Mouse (Mus musculus): ENCODE measurements around the gene Maz. TPM values are rescaled to one million over a fixed set of nuclear protein-coding genes. Genes with fewer than 3 reads are reported as not detected.

Gene Maz
- total and polyA plus RNA-seq, 3 experiments = 234 to 540 TPM; not detected in 1

- TF ChIP-seq POLR2AphosphoS5 (IDR thresholded peaks at IDR 0.05; ENCODE audit: borderline replicate concordance, low read depth, low read length) (no peak), EP300 (IDR thresholded peaks at IDR 0.05; ENCODE audit: low read depth in 1 of 2, low read length in 2 of 2) (no peak), BHLHE40 (IDR thresholded peaks at IDR 0.05; ENCODE audit: borderline replicate concordance, low read depth, low read length) (no peak)
- no peak overlapping the region for H3K4me3 ChIP-seq (ENCODE audit: control insufficient read depth in 1 of 2, insufficient read depth in 1 of 2, low read depth in 2 of 2, low read length in 2 of 2)
- no peaks in the 10 kb centered on the region for H3K27me3 ChIP-seq (ENCODE audit: control insufficient read depth in 1 of 2, insufficient read depth in 2 of 2, low read length in 2 of 2)
- no peaks in the 10 kb centered on the region for H3K79me2 ChIP-seq (ENCODE audit: control insufficient read depth, insufficient read depth, low read length, poor library complexity)
- peaks cover 0 to 5% of the 10 kb centered on the region in 2 experiments; a peak in 1 of 4 replicates for H3K4me1 ChIP-seq (ENCODE audit: control insufficient read depth in 1 of 2, insufficient read depth in 2 of 2, low read length in 2 of 2)
- DNase-seq (ENCODE audit: low read depth, low spot score) = no peak
- no peak overlapping the region for H3K9ac ChIP-seq (ENCODE audit: control insufficient read depth, low read depth, low read length, poor library complexity, severe bottlenecking)
- no peak overlapping the region for H3K27ac ChIP-seq (ENCODE audit: control insufficient read depth, low read depth, low read length)
- H3K9me3 ChIP-seq (replicated peaks; ENCODE audit: insufficient read depth, low read length) = no peaks in the 10 kb centered on the region
- H3K36me3 ChIP-seq (ENCODE audit: control insufficient read depth in 1 of 2, insufficient read depth in 2 of 2, low read length in 2 of 2) = peaks cover 0 to 2% of the 10 kb centered on the region in 2 experiments; a peak in 2 of 4 replicates
These were observed 49.4 kb upstream of the Maz start for GRCm38 (mm10) chr7:127076188-127076587.

GRCm38 (mm10) chr7:127073221-127073620 lies 46.4 kb upstream of the Maz start:
- no peak for TF ChIP-seq USF2 (IDR thresholded peaks at IDR 0.05; ENCODE audit: borderline replicate concordance in 1 of 2, insufficient read depth in 1 of 2, low read depth in 1 of 2, low read length in 2 of 2)
- no peak for DNase-seq (ENCODE audit: low read depth, low spot score)
- Histone ChIP-seq H3K27ac (ENCODE audit: control insufficient read depth, low read depth, low read length) (no peak overlapping the region), H3K4me3 (ENCODE audit: control insufficient read depth in 1 of 2, insufficient read depth in 1 of 2, low read depth in 2 of 2, low read length in 2 of 2) (no peak overlapping the region), H3K36me3 (ENCODE audit: control insufficient read depth in 1 of 2, insufficient read depth in 2 of 2, low read length in 2 of 2) (peaks cover 0 to 2% of the 10 kb centered on the region in 2 experiments; a peak in 2 of 4 replicates), H3K27me3 (ENCODE audit: control insufficient read depth in 1 of 2, insufficient read depth in 2 of 2, low read length in 2 of 2) (no peaks in the 10 kb centered on the region), H3K9ac (ENCODE audit: control insufficient read depth, low read depth, low read length, poor library complexity, severe bottlenecking) (no peak overlapping the region), H3K79me2 (ENCODE audit: control insufficient read depth, insufficient read depth, low read length, poor library complexity) (no peaks in the 10 kb centered on the region), H3K4me1 (ENCODE audit: control insufficient read depth in 1 of 2, insufficient read depth in 2 of 2, low read length in 2 of 2) (no peaks in the 10 kb centered on the region), H3K9me3 (replicated peaks; ENCODE audit: insufficient read depth, low read length) (no peaks in the 10 kb centered on the region)

GRCm38 (mm10) chr7:127070871-127071413 lies 44.1 kb upstream of the Maz start:
- no peaks in the 10 kb centered on the region for H3K27me3 ChIP-seq (ENCODE audit: control insufficient read depth in 1 of 2, insufficient read depth in 2 of 2, low read length in 2 of 2)
- H3K9ac ChIP-seq (ENCODE audit: control insufficient read depth, low read depth, low read length, poor library complexity, severe bottlenecking) = no peak overlapping the region
- no peak for TF ChIP-seq MYB (IDR thresholded peaks at IDR 0.05; ENCODE audit: low read depth, low read length)
- 0 out of 2 replicates have a peak, but pooled peaks have one; percentile 22 for TF ChIP-seq SIN3A (IDR thresholded peaks at IDR 0.05; ENCODE audit: low read length)
- no peak for DNase-seq (ENCODE audit: low read depth, low spot score)
- no peaks in the 10 kb centered on the region for H3K79me2 ChIP-seq (ENCODE audit: control insufficient read depth, insufficient read depth, low read length, poor library complexity)
- no peaks in the 10 kb centered on the region for H3K9me3 ChIP-seq (replicated peaks; ENCODE audit: insufficient read depth, low read length)
- no peak overlapping the region for H3K27ac ChIP-seq (ENCODE audit: control insufficient read depth, low read depth, low read length)
- H3K36me3 ChIP-seq (ENCODE audit: control insufficient read depth in 1 of 2, insufficient read depth in 2 of 2, low read length in 2 of 2) = peaks cover 0 to 4% of the 10 kb centered on the region in 2 experiments; a peak in 2 of 4 replicates
- no peak overlapping the region for H3K4me3 ChIP-seq (ENCODE audit: control insufficient read depth in 1 of 2, insufficient read depth in 1 of 2, low read depth in 2 of 2, low read length in 2 of 2)
- H3K4me1 ChIP-seq (ENCODE audit: control insufficient read depth in 1 of 2, insufficient read depth in 2 of 2, low read length in 2 of 2) = no peaks in the 10 kb centered on the region

GRCm38 (mm10) chr7:127066317-127066716 lies 39.5 kb upstream of the Maz start:
- H3K4me1 ChIP-seq (ENCODE audit: control insufficient read depth in 1 of 2, insufficient read depth in 2 of 2, low read length in 2 of 2) = no peaks in the 10 kb centered on the region
- no peak overlapping the region for H3K9ac ChIP-seq (ENCODE audit: control insufficient read depth, low read depth, low read length, poor library complexity, severe bottlenecking)
- peaks cover 0 to 4% of the 10 kb centered on the region in 2 experiments; a peak in 2 of 4 replicates for H3K36me3 ChIP-seq (ENCODE audit: control insufficient read depth in 1 of 2, insufficient read depth in 2 of 2, low read length in 2 of 2)
- H3K27ac ChIP-seq (ENCODE audit: control insufficient read depth, low read depth, low read length) = no peak overlapping the region
- no peak for DNase-seq (ENCODE audit: low read depth, low spot score)
- H3K4me3 ChIP-seq (ENCODE audit: control insufficient read depth in 1 of 2, insufficient read depth in 1 of 2, low read depth in 2 of 2, low read length in 2 of 2) = no peak overlapping the region
- H3K79me2 ChIP-seq (ENCODE audit: control insufficient read depth, insufficient read depth, low read length, poor library complexity) = no peaks in the 10 kb centered on the region
- H3K27me3 ChIP-seq (ENCODE audit: control insufficient read depth in 1 of 2, insufficient read depth in 2 of 2, low read length in 2 of 2) = no peaks in the 10 kb centered on the region
- no peaks in the 10 kb centered on the region for H3K9me3 ChIP-seq (replicated peaks; ENCODE audit: insufficient read depth, low read length)
- TF ChIP-seq ZMIZ1 (IDR thresholded peaks at IDR 0.05; ENCODE audit: low read depth, low read length) = no peak
- TF ChIP-seq E2F4 (IDR thresholded peaks at IDR 0.05; ENCODE audit: borderline replicate concordance, low read depth, low read length) = no peak
- TF ChIP-seq SMC3 (IDR thresholded peaks at IDR 0.05; ENCODE audit: low read depth, low read length) = no peak
- TF ChIP-seq RCOR1 (IDR thresholded peaks at IDR 0.05; ENCODE audit: low read depth, low read length) = no peak
- no peak for TF ChIP-seq GATA1 (IDR thresholded peaks at IDR 0.05; ENCODE audit: low read depth, low read length)
- no peak for TF ChIP-seq CHD1 (IDR thresholded peaks at IDR 0.05; ENCODE audit: low read depth, low read length)
- TF ChIP-seq BHLHE40 (IDR thresholded peaks at IDR 0.05; ENCODE audit: borderline replicate concordance, low read depth, low read length) = no peak
- TF ChIP-seq EP300 (IDR thresholded peaks at IDR 0.05; ENCODE audit: low read depth in 1 of 2, low read length in 2 of 2) = no peak
- no peak for TF ChIP-seq CHD2 (IDR thresholded peaks at IDR 0.05; ENCODE audit: low read length)
- TF ChIP-seq ZKSCAN1 (IDR thresholded peaks at IDR 0.05; ENCODE audit: low read depth, low read length) = no peak
- TF ChIP-seq SIN3A (IDR thresholded peaks at IDR 0.05; ENCODE audit: low read length) = no peak
- TF ChIP-seq CTCF (IDR thresholded peaks at IDR 0.05 in 2 of 3, conservative IDR thresholded peaks at IDR 0.05 in 1 of 3; ENCODE audit: control insufficient read depth in 1 of 3, insufficient read depth in 1 of 3, low read depth in 2 of 3, low read length in 3 of 3, poor library complexity in 1 of 3, severe bottlenecking in 1 of 3) = no peak
- TF ChIP-seq GABPA (IDR thresholded peaks at IDR 0.05; ENCODE audit: low read depth, low read length) = no peak
- TF ChIP-seq POLR2AphosphoS5 (IDR thresholded peaks at IDR 0.05; ENCODE audit: borderline replicate concordance, low read depth, low read length) = no peak
- no peak for TF ChIP-seq NRF1 (IDR thresholded peaks at IDR 0.05; ENCODE audit: insufficient read depth, low read depth, low read length, poor library complexity, severe bottlenecking)
- no peak for TF ChIP-seq JUND (IDR thresholded peaks at IDR 0.05; ENCODE audit: low read depth, low read length)
